Mouse (Mus musculus): ENCODE data around the gene Prrc2b.

DNA sequence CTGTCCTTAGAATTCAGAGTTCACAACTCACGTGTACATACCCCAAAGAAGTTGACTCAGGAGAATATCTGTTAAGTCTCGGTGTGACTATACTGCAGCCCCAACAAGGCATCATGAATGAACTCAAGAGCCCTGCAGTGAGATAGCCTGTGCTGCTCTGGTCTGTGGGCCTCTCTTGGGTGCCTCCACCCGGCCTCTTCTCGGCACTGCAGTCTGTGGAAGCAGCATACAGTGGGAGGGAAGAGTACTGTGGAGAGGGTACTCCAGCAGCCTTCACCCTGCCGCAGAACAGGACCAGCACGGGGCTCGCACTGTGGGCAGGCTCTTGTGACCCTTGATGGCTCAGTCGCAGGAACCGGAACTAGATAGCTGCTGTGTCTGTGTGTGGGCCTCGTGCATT, 64.7 kb downstream of the Prrc2b start:
- no peak for TF ChIP-seq CTCF (IDR thresholded peaks at IDR 0.05; ENCODE audit: low read depth, low read length)
- no peak for TF ChIP-seq POLR2A (IDR thresholded peaks at IDR 0.05; ENCODE audit: extremely low read depth, insufficient read depth, low read length)

Data from liver, adult 2 months (tissue).